Mouse (Mus musculus): Measurements from ENCODE around the gene H2-Ke6.

DNA sequence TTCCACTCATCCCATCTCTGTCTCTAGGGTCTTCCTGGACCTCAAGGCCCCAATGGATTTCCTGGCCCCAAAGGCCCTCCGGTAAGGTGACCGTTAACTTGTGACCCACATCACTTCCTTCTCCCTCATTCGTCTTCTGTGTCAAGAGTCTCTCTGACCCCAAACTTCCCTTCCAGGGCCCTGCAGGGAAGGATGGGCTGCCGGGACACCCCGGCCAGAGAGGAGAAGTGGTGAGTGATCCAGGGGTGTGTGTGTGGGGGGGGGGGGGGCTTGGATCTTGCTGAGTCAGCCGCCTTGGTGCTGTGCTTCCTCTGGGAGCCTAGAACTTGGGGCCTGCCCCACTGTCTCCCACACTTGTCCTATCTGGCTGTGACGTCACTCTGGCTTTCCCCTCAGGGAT, 29.4 kb upstream of the H2-Ke6 start:
- TF ChIP-seq CTCF (IDR thresholded peaks at IDR 0.05; ENCODE audit: extremely low read depth, insufficient read depth, insufficient read length, insufficient replicate concordance): no peak
- TF ChIP-seq POLR2A (IDR thresholded peaks at IDR 0.05; ENCODE audit: low read depth, low read length): no peak

All from spleen, adult 2 months (tissue).